Mouse (Mus musculus): Measurements from ENCODE around the gene Mettl6.
"Not testable (repeated sequence)": the region's sequence is repeated elsewhere in the genome, so short reads cannot be mapped to it uniquely, and the experiment has no call there.

Gene Mettl6

GRCm38 (mm10) chr14:31472451-31473061 lies 22.3 kb downstream of the Mettl6 start:
- DNase-seq (ENCODE audit: low spot score), result peak; percentile 60

GRCm38 (mm10) chr14:31469711-31470110 lies 25.1 kb downstream of the Mettl6 start:
- DNase-seq (ENCODE audit: low spot score), result no peak

GRCm38 (mm10) chr14:31464176-31464575 lies 30.7 kb downstream of the Mettl6 start:
- peak; percentile 8 for DNase-seq (ENCODE audit: low spot score)

GRCm38 (mm10) chr14:31462886-31463285 lies 32.0 kb downstream of the Mettl6 start:
- peak; percentile 9 for DNase-seq (ENCODE audit: low spot score)

- not testable (repeated sequence) for DNase-seq (ENCODE audit: low spot score)
Observed at GRCm38 (mm10) chr14:31462226-31462625, 32.6 kb downstream of the Mettl6 start.

- DNase-seq (ENCODE audit: low spot score), result no peak
Observed at GRCm38 (mm10) chr14:31458006-31458405, 36.8 kb downstream of the Mettl6 start.

- DNase-seq (ENCODE audit: low spot score), result no peak
Observed at GRCm38 (mm10) chr14:31456064-31456721, 38.6 kb downstream of the Mettl6 start.

- no peak for DNase-seq (ENCODE audit: low spot score)
Observed at GRCm38 (mm10) chr14:31454849-31455566, 39.8 kb downstream of the Mettl6 start.

GRCm38 (mm10) chr14:31453946-31454345 lies 40.9 kb downstream of the Mettl6 start:
- DNase-seq (ENCODE audit: low spot score), result not testable (repeated sequence)

- no peak for DNase-seq (ENCODE audit: low spot score)
Observed at GRCm38 (mm10) chr14:31448994-31449393, 45.8 kb downstream of the Mettl6 start.

GRCm38 (mm10) chr14:31443616-31444015 lies 51.2 kb downstream of the Mettl6 start:
- no peak for DNase-seq (ENCODE audit: low spot score)

GRCm38 (mm10) chr14:31440725-31441124 lies 54.1 kb downstream of the Mettl6 start:
- DNase-seq (ENCODE audit: low spot score), result no peak

GRCm38 (mm10) chr14:31440230-31440629 lies 54.6 kb downstream of the Mettl6 start:
- DNase-seq (ENCODE audit: low spot score), result no peak

GRCm38 (mm10) chr14:31439279-31439678 lies 55.6 kb downstream of the Mettl6 start:
- no peak for DNase-seq (ENCODE audit: low spot score)

- DNase-seq (ENCODE audit: low spot score), result no peak
Observed at GRCm38 (mm10) chr14:31437826-31438529, 56.9 kb downstream of the Mettl6 start.

GRCm38 (mm10) chr14:31435930-31436693 lies 58.7 kb downstream of the Mettl6 start, which contains the start of gene Sh3bp5:
TSS of gene Sh3bp5 (minus strand) at chr14:31436078.
- peak; percentile 91 for DNase-seq (ENCODE audit: low spot score)

GRCm38 (mm10) chr14:31435018-31435915 lies 59.6 kb downstream of the Mettl6 start:
- DNase-seq (ENCODE audit: low spot score), result peak; percentile 20

- no peak for DNase-seq (ENCODE audit: low spot score)
Observed at GRCm38 (mm10) chr14:31434426-31434825, 60.4 kb downstream of the Mettl6 start.

- no peak for DNase-seq (ENCODE audit: low spot score)
Observed at GRCm38 (mm10) chr14:31433851-31434360, 60.9 kb downstream of the Mettl6 start.

- DNase-seq (ENCODE audit: low spot score), result no peak
Observed at GRCm38 (mm10) chr14:31433126-31433525, 61.7 kb downstream of the Mettl6 start.

Measured in urinary bladder, postnatal 25 days (tissue).